Mouse (Mus musculus): ENCODE data around the gene Lypd6b. TPM values are rescaled to one million over a fixed set of nuclear protein-coding genes. Genes with fewer than 3 reads are reported as not detected.

Lypd6b gene
- total and polyA plus RNA-seq, 2 experiments from 2014 or later: 0.11 to 0.38 TPM

GRCm38 (mm10) chr2:49814011-49814410, 26.5 kb downstream of the Lypd6b start:
- Histone ChIP-seq H3K36me3 (replicated peaks; ENCODE audit: control insufficient read depth, insufficient read depth, low read length) (no peaks in the 10 kb centered on the region), H3K9me3 (replicated peaks; ENCODE audit: control insufficient read depth, low read length) (no peaks in the 10 kb centered on the region), H3K4me2 (ENCODE audit: low read depth, low read length) (no peak overlapping the region), H3K27me3 (ENCODE audit: control insufficient read depth, insufficient read depth, low read length) (no peaks in the 10 kb centered on the region; the same call in 1 of the 2 replicates), H3K4me1 (ENCODE audit: control insufficient read depth, insufficient read depth) (no peaks in the 10 kb centered on the region), H3K4me3 (ENCODE audit: low read depth, low read length) (no peak overlapping the region), H3K27ac (ENCODE audit: low read depth) (no peak overlapping the region), H3K9ac (replicated peaks; ENCODE audit: low read depth, low read length) (no peak overlapping the region)
- ATAC-seq (ENCODE audit: insufficient read depth, low read depth): no peak
- no peak for DNase-seq (ENCODE audit: low spot score)
- TF ChIP-seq CTCF (IDR thresholded peaks at IDR 0.05; ENCODE audit: low read depth) (no peak), EP300 (IDR thresholded peaks at IDR 0.05; ENCODE audit: low read depth) (no peak)
- WGBS: 65% methylated on average over 6 of the region's 6 CpGs

DNA sequence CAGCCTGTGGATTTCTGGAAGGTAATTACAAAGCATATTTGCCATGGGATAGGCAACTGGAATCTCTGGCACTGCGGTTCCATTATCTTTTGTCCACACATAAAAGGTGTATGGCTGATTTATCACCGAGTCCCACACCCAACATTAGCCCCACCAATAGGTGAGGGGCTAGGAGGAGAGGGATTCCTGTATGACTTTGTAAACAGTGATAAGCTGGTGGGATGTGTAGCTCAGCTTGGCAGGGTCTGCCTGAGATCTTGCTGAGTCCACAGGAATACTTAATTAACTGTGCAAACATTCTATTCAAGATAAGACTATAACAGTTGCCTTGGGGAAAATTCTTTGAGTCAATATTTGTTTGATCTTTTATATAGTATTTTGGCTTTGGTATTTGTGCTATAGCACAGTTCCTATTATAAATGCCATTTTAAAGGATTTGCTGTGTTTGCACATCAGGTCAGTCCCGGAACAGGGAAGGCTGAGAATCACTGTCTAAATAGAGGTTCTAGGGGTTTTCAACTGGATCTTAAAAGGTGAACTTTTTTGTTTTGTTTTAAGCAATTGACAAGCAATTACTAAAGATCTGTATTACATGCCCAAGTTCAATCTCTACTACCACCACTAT, 28.3 kb downstream of the Lypd6b start:
- TF ChIP-seq EP300 (IDR thresholded peaks at IDR 0.05; ENCODE audit: low read depth): no peak
- no peak for TF ChIP-seq CTCF (IDR thresholded peaks at IDR 0.05; ENCODE audit: low read depth)
- 38% methylated on average over 3 of the region's 3 CpGs for WGBS

GRCm38 (mm10) chr2:49816549-49816948, 29.1 kb downstream of the Lypd6b start:
- TF ChIP-seq EP300 (IDR thresholded peaks at IDR 0.05; ENCODE audit: low read depth): no peak
- TF ChIP-seq CTCF (IDR thresholded peaks at IDR 0.05; ENCODE audit: low read depth): no peak
- no peak overlapping the region for H3K27ac ChIP-seq (ENCODE audit: low read depth)
- no peaks in the 10 kb centered on the region for H3K36me3 ChIP-seq (replicated peaks; ENCODE audit: control insufficient read depth, insufficient read depth, low read length)
- H3K4me3 ChIP-seq (ENCODE audit: low read depth, low read length): no peak overlapping the region
- no peaks in the 10 kb centered on the region; the same call in 1 of the 2 replicates for H3K27me3 ChIP-seq (ENCODE audit: control insufficient read depth, insufficient read depth, low read length)
- H3K4me2 ChIP-seq (ENCODE audit: low read depth, low read length): no peak overlapping the region
- DNase-seq (ENCODE audit: low spot score) (no peak), ATAC-seq (ENCODE audit: insufficient read depth, low read depth) (no peak)
- H3K9ac ChIP-seq (replicated peaks; ENCODE audit: low read depth, low read length): no peak overlapping the region
- 87% methylated on average over 5 of the region's 5 CpGs for WGBS
- H3K9me3 ChIP-seq (replicated peaks; ENCODE audit: control insufficient read depth, low read length): no peaks in the 10 kb centered on the region
- no peaks in the 10 kb centered on the region for H3K4me1 ChIP-seq (ENCODE audit: control insufficient read depth, insufficient read depth)

More for the DNA sequence above, 28.3 kb downstream of the Lypd6b start:
- no peaks in the 10 kb centered on the region for H3K36me3 ChIP-seq (replicated peaks; ENCODE audit: control insufficient read depth, insufficient read depth, low read length)
- H3K27me3 ChIP-seq (ENCODE audit: control insufficient read depth, insufficient read depth, low read length): no peaks in the 10 kb centered on the region; the same call in 1 of the 2 replicates
- no peak for DNase-seq (ENCODE audit: low spot score)
- no peak for ATAC-seq (ENCODE audit: insufficient read depth, low read depth)
- no peak overlapping the region for H3K27ac ChIP-seq (ENCODE audit: low read depth)
- no peaks in the 10 kb centered on the region for H3K4me1 ChIP-seq (ENCODE audit: control insufficient read depth, insufficient read depth)
- no peak overlapping the region for H3K4me3 ChIP-seq (ENCODE audit: low read depth, low read length)
- no peak overlapping the region for H3K9ac ChIP-seq (replicated peaks; ENCODE audit: low read depth, low read length)
- H3K9me3 ChIP-seq (replicated peaks; ENCODE audit: control insufficient read depth, low read length): no peaks in the 10 kb centered on the region
- no peak overlapping the region for H3K4me2 ChIP-seq (ENCODE audit: low read depth, low read length)

GRCm38 (mm10) chr2:49817151-49817550, 29.7 kb downstream of the Lypd6b start:
- 84% methylated on average over 3 of the region's 3 CpGs for WGBS

DNA sequence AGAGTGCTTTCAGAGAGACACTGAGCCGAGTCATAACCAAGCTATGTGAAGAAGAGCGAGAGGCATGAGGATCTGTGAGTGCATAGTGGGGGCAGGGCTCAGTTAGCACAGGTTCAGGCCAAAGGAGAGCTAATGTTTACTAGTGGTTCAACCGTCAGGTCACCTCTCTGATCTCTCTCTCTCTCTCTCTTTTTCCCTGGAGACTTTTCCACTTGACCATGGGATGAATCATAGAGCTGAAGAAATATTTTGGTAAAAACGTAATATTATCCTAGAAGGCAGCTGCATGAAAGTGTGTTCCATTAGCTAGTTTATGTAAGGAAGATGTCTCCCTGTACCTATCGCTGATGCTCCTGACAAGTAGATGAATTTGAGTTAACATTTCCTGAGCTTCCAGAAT, 30.6 kb downstream of the Lypd6b start:
- no peaks in the 10 kb centered on the region; the same call in 1 of the 2 replicates for H3K27me3 ChIP-seq (ENCODE audit: control insufficient read depth, insufficient read depth, low read length)
- no peaks in the 10 kb centered on the region for H3K36me3 ChIP-seq (replicated peaks; ENCODE audit: control insufficient read depth, insufficient read depth, low read length)
- no peak overlapping the region for H3K9ac ChIP-seq (replicated peaks; ENCODE audit: low read depth, low read length)
- TF ChIP-seq CTCF (IDR thresholded peaks at IDR 0.05; ENCODE audit: low read depth) (no peak), EP300 (IDR thresholded peaks at IDR 0.05; ENCODE audit: low read depth) (no peak)
- WGBS: 85% methylated on average over 5 of the region's 5 CpGs
- no peaks in the 10 kb centered on the region for H3K9me3 ChIP-seq (replicated peaks; ENCODE audit: control insufficient read depth, low read length)
- no peak overlapping the region for H3K27ac ChIP-seq (ENCODE audit: low read depth)
- no peak overlapping the region for H3K4me3 ChIP-seq (ENCODE audit: low read depth, low read length)
- H3K4me2 ChIP-seq (ENCODE audit: low read depth, low read length): no peak overlapping the region
- ATAC-seq (ENCODE audit: insufficient read depth, low read depth): no peak
- H3K4me1 ChIP-seq (ENCODE audit: control insufficient read depth, insufficient read depth): no peaks in the 10 kb centered on the region
- no peak for DNase-seq (ENCODE audit: low spot score)

More at GRCm38 (mm10) chr2:49817151-49817550, 29.7 kb downstream of the Lypd6b start:
- H3K4me1 ChIP-seq (ENCODE audit: control insufficient read depth, insufficient read depth): no peaks in the 10 kb centered on the region
- H3K27ac ChIP-seq (ENCODE audit: low read depth): no peak overlapping the region
- TF ChIP-seq CTCF (IDR thresholded peaks at IDR 0.05; ENCODE audit: low read depth) (no peak), EP300 (IDR thresholded peaks at IDR 0.05; ENCODE audit: low read depth) (no peak)
- ATAC-seq (ENCODE audit: insufficient read depth, low read depth) (no peak), DNase-seq (ENCODE audit: low spot score) (no peak)
- H3K9ac ChIP-seq (replicated peaks; ENCODE audit: low read depth, low read length): no peak overlapping the region
- H3K4me2 ChIP-seq (ENCODE audit: low read depth, low read length): no peak overlapping the region
- no peaks in the 10 kb centered on the region for H3K9me3 ChIP-seq (replicated peaks; ENCODE audit: control insufficient read depth, low read length)
- H3K36me3 ChIP-seq (replicated peaks; ENCODE audit: control insufficient read depth, insufficient read depth, low read length): no peaks in the 10 kb centered on the region
- no peaks in the 10 kb centered on the region; the same call in 1 of the 2 replicates for H3K27me3 ChIP-seq (ENCODE audit: control insufficient read depth, insufficient read depth, low read length)
- no peak overlapping the region for H3K4me3 ChIP-seq (ENCODE audit: low read depth, low read length)

DNA sequence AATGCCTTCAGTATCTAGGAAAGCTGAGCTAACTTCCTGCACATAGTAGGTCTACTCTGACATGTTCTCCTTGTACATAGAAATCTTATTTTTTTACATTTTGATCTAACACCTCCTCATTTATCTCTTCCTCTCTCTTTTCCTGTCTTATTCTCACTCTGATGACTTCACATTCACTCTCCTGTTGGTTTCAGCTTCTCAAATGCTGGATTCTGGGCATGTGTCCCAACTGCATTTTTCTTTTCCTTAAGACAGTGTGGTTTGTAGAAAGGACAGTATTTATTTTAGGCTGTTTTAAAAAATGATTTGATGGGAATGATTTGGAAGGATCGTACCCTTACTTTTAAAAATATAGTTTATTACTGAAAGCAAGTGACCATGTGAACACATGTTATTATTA, 34.8 kb downstream of the Lypd6b start:
- DNase-seq (ENCODE audit: low spot score) (no peak), ATAC-seq (ENCODE audit: insufficient read depth, low read depth) (no peak)
- H3K9ac ChIP-seq (replicated peaks; ENCODE audit: low read depth, low read length): no peak overlapping the region

More for the DNA sequence above, 34.8 kb downstream of the Lypd6b start:
- no peak for TF ChIP-seq EP300 (IDR thresholded peaks at IDR 0.05; ENCODE audit: low read depth)
- no peak for TF ChIP-seq CTCF (IDR thresholded peaks at IDR 0.05; ENCODE audit: low read depth)
- Histone ChIP-seq H3K4me2 (ENCODE audit: low read depth, low read length) (no peak overlapping the region), H3K27ac (ENCODE audit: low read depth) (no peak overlapping the region), H3K4me1 (ENCODE audit: control insufficient read depth, insufficient read depth) (no peaks in the 10 kb centered on the region), H3K27me3 (ENCODE audit: control insufficient read depth, insufficient read depth, low read length) (no peaks in the 10 kb centered on the region), H3K4me3 (ENCODE audit: low read depth, low read length) (no peak overlapping the region), H3K9me3 (replicated peaks; ENCODE audit: control insufficient read depth, low read length) (no peaks in the 10 kb centered on the region), H3K36me3 (replicated peaks; ENCODE audit: control insufficient read depth, insufficient read depth, low read length) (no peaks in the 10 kb centered on the region)
- 84% methylated on average over 1 of the region's 1 CpGs for WGBS

Measured in heart, postnatal 0 days (tissue).